Mouse (Mus musculus) hindbrain, embryonic 11.5 days (tissue): ENCODE data around the gene Smpd2. TPM values are rescaled to one million over a fixed set of nuclear protein-coding genes. Genes with fewer than 3 reads are reported as not detected.

Source experiments
- ATAC-seq: fragments of 200-750 bp; cut with Nextera tagmentation; 2 replicates; pipeline ENCODE4 v1.8.0; 2017; ENCODE audit warnings: mild to moderate bottlenecking, moderate TSS enrichment, moderate library complexity; ENCODE audit not compliant: low FRiP score
- DNase-seq: peaks from one replicate; pipeline ENCODE4 v3.0.0-alpha.2; 2015; ENCODE audit warnings: low spot score
- H3K27ac ChIP-seq: fragments of 300-500 bp; sonication (generic); 2 replicates; pipeline ENCODE4 v1.5.1; 2014; ENCODE audit warnings: mild to moderate bottlenecking, low read depth, low read length
- H3K27me3 ChIP-seq: fragments of 300-500 bp; sonication (generic); 2 replicates; pipeline ENCODE4 v1.6.1; 2014; ENCODE audit warnings: mild to moderate bottlenecking, low read length, moderate library complexity, mixed read lengths; ENCODE audit not compliant: control insufficient read depth, insufficient read depth
- H3K36me3 ChIP-seq: fragments of 300-500 bp; sonication (generic); 2 replicates; pipeline ENCODE4 v1.6.1; 2014; ENCODE audit warnings: mild to moderate bottlenecking, low read length, moderate library complexity, mixed read lengths; ENCODE audit not compliant: control insufficient read depth, insufficient read depth
- H3K4me1 ChIP-seq: fragments of 300-500 bp; sonication (generic); replicated peaks from 2 replicates; pipeline ENCODE4 v1.6.1; 2014; ENCODE audit warnings: low read length, mixed read lengths; ENCODE audit not compliant: control insufficient read depth, insufficient read depth
- H3K4me2 ChIP-seq: fragments of 300-500 bp; sonication (generic); replicated peaks from 2 replicates; pipeline ENCODE4 v1.6.1; 2014; ENCODE audit warnings: mild to moderate bottlenecking, low read depth, low read length
- H3K4me3 ChIP-seq: fragments of 300-500 bp; sonication (generic); 2 replicates; pipeline ENCODE4 v1.5.1; 2014; ENCODE audit warnings: low read depth, low read length
- H3K9ac ChIP-seq: fragments of 300-500 bp; sonication (generic); 2 replicates; pipeline ENCODE4 v1.6.1; 2014; ENCODE audit warnings: low read depth, low read length
- H3K9me3 ChIP-seq: fragments of 300-500 bp; sonication (generic); 2 replicates; pipeline ENCODE4 v1.6.1; 2016; ENCODE audit warnings: low read length; ENCODE audit not compliant: control insufficient read depth
- WGBS: fragments of 180-500 bp; shearing (Covaris S2); extraction: QIAGEN DNeasy Blood & Tissue Kit; methylation state at CpG from one replicate; pipeline ENCODE4 v1.1.7; 2014; 5-methylcytosine and 5-hydroxymethylcytosine counted together
- polyA plus RNA-seq: library from polyadenylated mRNA; unstranded; fragments of >200 nt; fragmentation: Nextera tagmentation; extraction: Ambion mirVana; gene quantifications from 2 replicates; pipeline ENCODE4 v1.2.1, GENCODE M21; 2014

Gene Smpd2
- polyA plus RNA-seq, 1 experiment from 2014 or later: 47.6 TPM

GRCm38 (mm10) chr10:41472962-41473481 lies 17.1 kb downstream of the Smpd2 start:
- Histone ChIP-seq H3K27ac (no peak overlapping the region), H3K27me3 (no peaks in the 10 kb centered on the region), H3K9ac (no peak overlapping the region), H3K36me3 (no peaks in the 10 kb centered on the region), H3K4me2 (no peak overlapping the region), H3K4me1 (no peaks in the 10 kb centered on the region; the same call in 1 of the 2 replicates), H3K4me3 (no peak overlapping the region), H3K9me3 (no peaks in the 10 kb centered on the region)
- ATAC-seq (no peak), DNase-seq (no peak)
- WGBS: 83% methylated on average over 5 of the region's 5 CpGs

GRCm38 (mm10) chr10:41472534-41472933 lies 17.6 kb downstream of the Smpd2 start:
- Histone ChIP-seq H3K27me3 (no peaks in the 10 kb centered on the region), H3K4me1 (no peaks in the 10 kb centered on the region), H3K36me3 (no peaks in the 10 kb centered on the region), H3K9ac (no peak overlapping the region), H3K27ac (no peak overlapping the region), H3K4me3 (no peak overlapping the region), H3K9me3 (no peaks in the 10 kb centered on the region), H3K4me2 (no peak overlapping the region)
- no peak for DNase-seq
- no peak for ATAC-seq

- no peaks in the 10 kb centered on the region for H3K27me3 ChIP-seq
- no peaks in the 10 kb centered on the region for H3K9me3 ChIP-seq
- H3K4me1 ChIP-seq: no peaks in the 10 kb centered on the region
- H3K9ac ChIP-seq: no peak overlapping the region
- no peak for ATAC-seq
- WGBS: 89% methylated on average over 3 of the region's 3 CpGs
- no peak overlapping the region for H3K4me3 ChIP-seq
- no peak for DNase-seq
- H3K27ac ChIP-seq: no peak overlapping the region
- no peak overlapping the region for H3K4me2 ChIP-seq
- no peaks in the 10 kb centered on the region for H3K36me3 ChIP-seq
Observed at GRCm38 (mm10) chr10:41470693-41471092, 19.5 kb downstream of the Smpd2 start.

- H3K9me3 ChIP-seq: no peaks in the 10 kb centered on the region
- ATAC-seq: no peak
- WGBS: 31% methylated on average over 6 of the region's 6 CpGs
Observed at GRCm38 (mm10) chr10:41467325-41467724, 22.8 kb downstream of the Smpd2 start.

GRCm38 (mm10) chr10:41464401-41464955 lies 25.7 kb downstream of the Smpd2 start:
- no peak overlapping the region for H3K4me3 ChIP-seq
- H3K4me1 ChIP-seq: no peaks in the 10 kb centered on the region
- no peaks in the 10 kb centered on the region for H3K9me3 ChIP-seq
- WGBS: 37% methylated on average over 15 of the region's 15 CpGs
- no peaks in the 10 kb centered on the region for H3K27me3 ChIP-seq
- 0 out of 2 replicates have a peak, but pooled peaks cover 3% of the 10 kb centered on the region for H3K36me3 ChIP-seq
- H3K27ac ChIP-seq: no peak overlapping the region
- H3K9ac ChIP-seq: no peak overlapping the region
- ATAC-seq: 0 out of 2 replicates have a peak, but pooled peaks have one; percentile 12
- H3K4me2 ChIP-seq: no peak overlapping the region
- DNase-seq: no peak

More at GRCm38 (mm10) chr10:41467325-41467724, 22.8 kb downstream of the Smpd2 start:
- Histone ChIP-seq H3K36me3 (0 out of 2 replicates have a peak, but pooled peaks cover 3% of the 10 kb centered on the region), H3K9ac (no peak overlapping the region), H3K27ac (no peak overlapping the region), H3K4me3 (no peak overlapping the region), H3K4me1 (no peaks in the 10 kb centered on the region), H3K27me3 (no peaks in the 10 kb centered on the region), H3K4me2 (no peak overlapping the region)
- DNase-seq: no peak

GRCm38 (mm10) chr10:41461057-41461722 lies 29.0 kb downstream of the Smpd2 start:
- Histone ChIP-seq H3K36me3 (0 out of 2 replicates have a peak, but pooled peaks cover 3% of the 10 kb centered on the region), H3K27me3 (no peaks in the 10 kb centered on the region), H3K9ac (no peak overlapping the region), H3K4me2 (no peak overlapping the region), H3K9me3 (no peaks in the 10 kb centered on the region), H3K4me3 (no peak overlapping the region), H3K4me1 (no peaks in the 10 kb centered on the region), H3K27ac (no peak overlapping the region)
- 89% methylated on average over 3 of the region's 3 CpGs for WGBS
- DNase-seq: no peak
- no peak for ATAC-seq

- Histone ChIP-seq H3K4me2 (no peak overlapping the region), H3K4me3 (no peak overlapping the region), H3K27ac (no peak overlapping the region), H3K36me3 (0 out of 2 replicates have a peak, but pooled peaks cover 3% of the 10 kb centered on the region), H3K9ac (no peak overlapping the region), H3K27me3 (no peaks in the 10 kb centered on the region), H3K9me3 (no peaks in the 10 kb centered on the region), H3K4me1 (no peaks in the 10 kb centered on the region)
- 37% methylated on average over 2 of the region's 2 CpGs for WGBS
- ATAC-seq (no peak), DNase-seq (no peak)
Observed at GRCm38 (mm10) chr10:41460501-41460900, 29.7 kb downstream of the Smpd2 start.

GRCm38 (mm10) chr10:41459990-41460389 lies 30.2 kb downstream of the Smpd2 start:
- 82% methylated on average over 4 of the region's 4 CpGs for WGBS
- no peaks in the 10 kb centered on the region for H3K9me3 ChIP-seq
- ATAC-seq: no peak
- H3K4me2 ChIP-seq: no peak overlapping the region
- DNase-seq: no peak
- H3K27me3 ChIP-seq: no peaks in the 10 kb centered on the region
- no peak overlapping the region for H3K9ac ChIP-seq
- no peak overlapping the region for H3K27ac ChIP-seq
- no peak overlapping the region for H3K4me3 ChIP-seq
- 0 out of 2 replicates have a peak, but pooled peaks cover 3% of the 10 kb centered on the region for H3K36me3 ChIP-seq
- H3K4me1 ChIP-seq: no peaks in the 10 kb centered on the region

- Histone ChIP-seq H3K27ac (no peak overlapping the region), H3K27me3 (no peaks in the 10 kb centered on the region), H3K4me3 (no peak overlapping the region), H3K4me2 (no peak overlapping the region), H3K36me3 (no peaks in the 10 kb centered on the region), H3K9me3 (no peaks in the 10 kb centered on the region), H3K9ac (no peak overlapping the region), H3K4me1 (0 out of 2 replicates have a peak, but pooled peaks cover 2% of the 10 kb centered on the region)
- WGBS: 89% methylated on average over 3 of the region's 3 CpGs
- no peak for DNase-seq
- ATAC-seq: no peak
Observed at GRCm38 (mm10) chr10:41452791-41453190, 37.4 kb downstream of the Smpd2 start.
